Mouse (Mus musculus) hindbrain, embryonic 16.5 days (tissue): ENCODE measurements at regions not wholly inside any gene's neighbourhood (a gene's known extent, or its start where the extent isn't known, plus 50 kb on each side); places are given as distances from the start of the nearest gene placed in this dataset.

Experiments
- ATAC-seq: fragments of 200-750 bp; cut with Nextera tagmentation; 2 replicates; pipeline ENCODE4 v1.8.0; 2017; ENCODE audit warnings: moderate TSS enrichment, moderate library complexity
- H3K27ac ChIP-seq: fragments of 300-500 bp; sonication (generic); 2 replicates; pipeline ENCODE4 v1.5.1; 2014; ENCODE audit warnings: low read depth, mild to moderate bottlenecking, control low read depth, low read length, moderate library complexity
- H3K27me3 ChIP-seq: fragments of 300-500 bp; sonication (generic); replicated peaks from 2 replicates; pipeline ENCODE4 v1.6.1; 2014; ENCODE audit warnings: low read length; ENCODE audit not compliant: control insufficient read depth, insufficient read depth
- H3K36me3 ChIP-seq: fragments of 300-500 bp; sonication (generic); 2 replicates; pipeline ENCODE4 v1.6.1; 2014; ENCODE audit warnings: mild to moderate bottlenecking, low read length, moderate library complexity, mixed read lengths; ENCODE audit not compliant: control insufficient read depth, insufficient read depth
- H3K4me1 ChIP-seq: fragments of 300-500 bp; sonication (generic); 2 replicates; pipeline ENCODE4 v1.6.1; 2014; ENCODE audit warnings: low read depth, low read length; ENCODE audit not compliant: control insufficient read depth, insufficient read depth
- H3K4me2 ChIP-seq: fragments of 300-500 bp; sonication (generic); 2 replicates; pipeline ENCODE4 v1.6.1; 2014; ENCODE audit warnings: mild to moderate bottlenecking, low read length, control low read depth, moderate library complexity
- H3K4me3 ChIP-seq: fragments of 300-500 bp; sonication (generic); 2 replicates; pipeline ENCODE4 v1.5.1; 2014; ENCODE audit warnings: mild to moderate bottlenecking, low read length, control low read depth, moderate library complexity
- H3K9ac ChIP-seq: fragments of 300-500 bp; sonication (generic); 2 replicates; pipeline ENCODE4 v1.6.1; 2014; ENCODE audit warnings: low read depth, mild to moderate bottlenecking, control low read depth, low read length, moderate library complexity
- H3K9me3 ChIP-seq: fragments of 300-500 bp; sonication (generic); 2 replicates; pipeline ENCODE4 v1.6.1; 2014; ENCODE audit warnings: mild to moderate bottlenecking, low read length, moderate library complexity; ENCODE audit not compliant: control insufficient read depth
- WGBS: fragments of 180-500 bp; shearing (Covaris S2); extraction: QIAGEN DNeasy Blood & Tissue Kit; methylation state at CpG from one replicate; pipeline ENCODE4 v1.1.7; 2014; 5-methylcytosine and 5-hydroxymethylcytosine counted together

DNA sequence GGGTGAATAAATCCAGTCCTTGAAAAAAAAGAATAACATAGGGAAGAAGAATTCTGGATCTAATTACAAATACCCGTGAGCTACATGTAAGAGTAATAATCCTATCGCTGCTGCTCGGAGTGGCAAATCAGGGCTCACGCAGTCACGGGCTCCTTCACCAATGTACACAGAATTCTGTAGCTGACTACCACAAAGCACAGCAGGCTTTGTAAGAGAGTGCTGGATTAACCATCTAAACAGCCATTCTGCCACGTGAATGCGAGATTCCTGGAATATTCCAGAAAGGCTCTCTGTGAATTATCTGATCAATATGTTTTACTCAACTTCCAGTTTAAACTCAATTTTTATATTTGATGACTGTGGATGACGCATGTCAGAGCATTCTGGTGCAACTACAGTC, 165.1 kb upstream of the Isl1 start:
- WGBS = 84% methylated on average over 8 of the region's 8 CpGs
- Histone ChIP-seq H3K27me3 (no peaks in the 10 kb centered on the region), H3K36me3 (no peaks in the 10 kb centered on the region), H3K4me1 (no peaks in the 10 kb centered on the region), H3K9ac (no peak overlapping the region), H3K4me3 (no peak overlapping the region), H3K9me3 (no peaks in the 10 kb centered on the region), H3K27ac (no peak overlapping the region), H3K4me2 (no peak overlapping the region)
- ATAC-seq = no peak

DNA sequence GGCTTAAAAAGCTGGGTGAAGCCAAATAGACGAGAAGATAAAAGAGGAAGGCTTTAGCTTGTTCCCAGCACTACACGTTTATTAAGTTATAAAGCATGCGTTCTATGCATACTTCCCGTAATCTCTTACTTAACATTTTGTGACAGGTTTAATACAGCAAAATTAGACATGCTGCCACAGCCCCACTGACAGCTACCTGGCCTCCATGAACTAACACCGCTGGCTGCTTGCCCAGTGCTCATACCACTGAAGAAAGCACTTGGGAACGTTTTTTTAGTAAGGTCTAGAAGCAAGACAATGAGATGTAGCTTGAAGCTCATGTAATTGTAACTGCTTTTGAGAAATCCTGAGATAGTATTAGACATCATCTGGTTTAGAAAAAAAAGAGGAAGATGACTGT, 152.3 kb upstream of the Isl1 start:
- Histone ChIP-seq H3K4me3 (no peak overlapping the region), H3K4me1 (no peaks in the 10 kb centered on the region), H3K9me3 (no peaks in the 10 kb centered on the region), H3K9ac (no peak overlapping the region), H3K27me3 (no peaks in the 10 kb centered on the region), H3K4me2 (no peak overlapping the region), H3K27ac (no peak overlapping the region), H3K36me3 (no peaks in the 10 kb centered on the region)
- no peak for ATAC-seq
- 60% methylated on average over 6 of the region's 6 CpGs for WGBS

DNA sequence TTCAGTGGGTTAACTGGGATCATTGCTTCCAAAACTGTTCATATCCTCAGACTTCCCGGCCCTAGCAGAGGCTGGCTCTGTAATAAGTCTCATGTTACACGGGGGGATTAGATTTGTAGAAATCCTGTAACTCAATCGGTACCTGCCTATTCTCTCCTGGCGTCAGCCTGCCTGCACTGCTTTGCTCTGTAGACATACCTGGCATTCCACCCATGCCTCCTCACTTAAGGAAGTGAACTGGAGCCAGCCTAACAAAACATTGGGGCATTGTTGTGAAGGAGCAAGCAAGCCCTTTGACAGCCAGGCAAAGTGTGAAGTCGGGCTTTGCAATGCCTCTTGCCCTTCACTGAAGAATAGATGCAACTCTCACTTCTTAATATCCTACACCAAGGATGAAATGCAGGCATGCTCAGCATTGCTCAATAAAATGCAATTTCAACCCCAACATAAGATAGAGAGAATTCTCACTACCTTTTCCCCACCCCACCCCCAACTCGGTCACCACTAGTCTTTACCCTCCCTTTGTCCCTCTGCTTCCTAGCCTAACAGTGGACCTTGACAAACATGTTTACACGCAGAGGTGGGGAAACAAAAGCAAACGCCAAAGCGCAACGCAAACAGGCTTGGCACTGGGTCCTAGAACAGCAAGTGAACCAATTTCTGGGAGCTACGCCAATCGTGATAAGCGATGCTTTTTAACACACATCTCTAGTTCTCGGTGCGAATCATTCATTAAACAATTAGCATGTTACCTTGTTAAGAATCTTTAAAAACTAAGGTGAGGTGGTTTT, 133.9 kb upstream of the Isl1 start:
- Histone ChIP-seq H3K27me3 (no peaks in the 10 kb centered on the region), H3K27ac (no peak overlapping the region), H3K9ac (no peak overlapping the region), H3K4me2 (peak overlapping the region; percentile 9; the same call in 1 of the 2 replicates), H3K4me1 (no peaks in the 10 kb centered on the region), H3K9me3 (no peaks in the 10 kb centered on the region), H3K4me3 (no peak overlapping the region), H3K36me3 (no peaks in the 10 kb centered on the region)
- 44% methylated on average over 15 of the region's 15 CpGs for WGBS
- no peak for ATAC-seq

DNA sequence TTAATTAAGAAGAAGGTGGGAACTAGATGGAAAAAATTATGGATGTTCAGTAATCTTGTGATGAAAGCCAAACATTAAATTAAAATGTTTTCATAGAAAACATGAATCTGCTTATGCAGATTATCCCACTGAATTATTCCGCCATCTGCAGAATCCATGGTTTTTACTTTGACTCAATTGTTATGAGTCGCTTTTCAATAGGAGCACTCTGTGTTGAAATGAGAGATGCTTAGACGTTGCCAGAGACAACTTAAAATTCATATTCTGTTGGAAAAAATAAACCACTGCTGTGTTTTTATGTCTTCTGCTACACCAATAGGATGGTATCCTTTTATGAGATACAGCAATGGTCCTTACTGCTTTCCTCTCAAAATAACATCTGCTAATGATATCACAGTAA, 108.3 kb upstream of the Isl1 start:
- no peak for ATAC-seq
- no peak overlapping the region for H3K4me2 ChIP-seq
- H3K4me1 ChIP-seq = no peaks in the 10 kb centered on the region
- H3K9ac ChIP-seq = no peak overlapping the region
- H3K36me3 ChIP-seq = no peaks in the 10 kb centered on the region
- no peak overlapping the region for H3K27ac ChIP-seq
- no peaks in the 10 kb centered on the region for H3K9me3 ChIP-seq
- H3K4me3 ChIP-seq = no peak overlapping the region
- 76% methylated on average over 3 of the region's 3 CpGs for WGBS
- no peaks in the 10 kb centered on the region for H3K27me3 ChIP-seq

DNA sequence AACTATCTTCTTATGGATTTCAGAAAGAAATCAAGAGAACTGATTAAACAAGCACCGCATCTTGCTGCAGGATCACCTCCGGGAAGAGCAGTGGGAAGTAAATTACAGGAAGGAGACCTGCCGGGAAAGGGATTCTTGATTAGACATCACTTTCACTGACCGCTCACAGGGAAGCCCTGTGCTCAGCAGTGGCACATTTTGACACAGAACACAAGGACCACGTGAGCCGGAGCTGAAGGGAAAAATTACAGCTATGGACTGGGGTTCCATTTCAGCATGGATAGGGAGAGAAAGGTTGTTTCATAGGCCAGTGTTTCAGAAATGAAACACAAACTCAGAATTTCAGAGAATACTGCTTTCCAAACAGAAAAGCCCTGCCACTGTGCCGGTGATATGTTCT, 105.0 kb upstream of the Isl1 start:
- no peaks in the 10 kb centered on the region for H3K9me3 ChIP-seq
- H3K4me2 ChIP-seq = no peak overlapping the region
- no peaks in the 10 kb centered on the region for H3K36me3 ChIP-seq
- no peak overlapping the region for H3K27ac ChIP-seq
- 41% methylated on average over 7 of the region's 7 CpGs for WGBS
- no peak overlapping the region for H3K4me3 ChIP-seq
- no peak for ATAC-seq
- H3K9ac ChIP-seq = no peak overlapping the region
- no peaks in the 10 kb centered on the region for H3K27me3 ChIP-seq
- no peaks in the 10 kb centered on the region for H3K4me1 ChIP-seq

DNA sequence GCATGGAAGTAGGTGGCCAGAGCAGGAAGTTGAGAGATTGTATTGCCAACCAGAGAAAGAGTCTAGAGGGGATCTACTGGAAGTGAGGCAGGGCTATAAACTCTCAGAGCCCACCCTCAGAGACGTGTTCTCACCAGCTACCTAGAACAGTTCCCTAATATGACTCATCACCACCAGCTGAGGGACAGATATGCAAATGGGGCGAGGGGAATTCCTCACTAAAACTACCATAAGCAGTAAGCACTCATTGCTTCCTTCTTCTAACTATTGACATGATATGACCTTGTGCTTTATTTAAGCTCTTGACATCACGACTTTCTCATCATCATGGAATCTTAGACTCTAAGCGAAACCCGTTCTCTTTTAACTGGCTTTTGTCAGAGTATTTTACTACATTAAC, 101.2 kb upstream of the Isl1 start:
- no peak overlapping the region for H3K9ac ChIP-seq
- no peaks in the 10 kb centered on the region for H3K9me3 ChIP-seq
- no peak overlapping the region for H3K4me3 ChIP-seq
- H3K36me3 ChIP-seq = no peaks in the 10 kb centered on the region
- WGBS = 77% methylated on average over 5 of the region's 5 CpGs
- no peaks in the 10 kb centered on the region for H3K4me1 ChIP-seq
- no peak for ATAC-seq
- H3K27me3 ChIP-seq = no peaks in the 10 kb centered on the region
- H3K4me2 ChIP-seq = no peak overlapping the region
- no peak overlapping the region for H3K27ac ChIP-seq
